Mouse (Mus musculus): ENCODE data around the gene Cavin4. TPM values are rescaled to one million over a fixed set of nuclear protein-coding genes. Genes with fewer than 3 reads are reported as not detected.

Cavin4 gene
- total and polyA plus RNA-seq, 3 experiments = 0.11 TPM; not detected in 2

- no peaks in the 10 kb centered on the region for H3K27me3 ChIP-seq (ENCODE audit: insufficient read depth, low read length)
- peaks cover 38% of the 10 kb centered on the region for H3K9me3 ChIP-seq (replicated peaks)
- H3K4me1 ChIP-seq (ENCODE audit: insufficient read depth, low read depth, low read length) = no peaks in the 10 kb centered on the region
- TF ChIP-seq GATA2 (IDR thresholded peaks at IDR 0.05; ENCODE audit: borderline replicate concordance, low read depth, low read length) (no peak), GATA1 (IDR thresholded peaks at IDR 0.05; ENCODE audit: borderline replicate concordance, low read length) (no peak), TAL1 (conservative IDR thresholded peaks at IDR 0.05; ENCODE audit: low read depth, low read length) (no peak), CTCF (IDR thresholded peaks at IDR 0.05; ENCODE audit: low read depth, low read length) (no peak), POLR2AphosphoS5 (IDR thresholded peaks at IDR 0.05; ENCODE audit: insufficient replicate concordance, low read depth, low read length) (no peak)
- DNase-seq (ENCODE audit: low spot score) (no peak), ATAC-seq (ENCODE audit: extremely low read depth, insufficient number of reproducible peaks, low FRiP score, poor library complexity, severe bottlenecking) (no peak)
- H3K36me3 ChIP-seq (replicated peaks) = no peaks in the 10 kb centered on the region
- no peak overlapping the region for H3K4me3 ChIP-seq (ENCODE audit: low read depth, low read length)
Observed at GRCm38 (mm10) chr4:48624961-48625360, 38.4 kb upstream of the Cavin4 start.

- ATAC-seq (ENCODE audit: extremely low read depth, insufficient number of reproducible peaks, low FRiP score, poor library complexity, severe bottlenecking) = no peak
- Histone ChIP-seq H3K9me3 (replicated peaks) (peaks cover 41% of the 10 kb centered on the region), H3K27me3 (ENCODE audit: insufficient read depth, low read length) (no peaks in the 10 kb centered on the region), H3K4me3 (ENCODE audit: low read depth, low read length) (no peak overlapping the region), H3K36me3 (replicated peaks) (no peaks in the 10 kb centered on the region), H3K4me1 (ENCODE audit: insufficient read depth, low read depth, low read length) (no peaks in the 10 kb centered on the region)
- no peak for TF ChIP-seq TAL1 (conservative IDR thresholded peaks at IDR 0.05; ENCODE audit: low read depth, low read length)
- TF ChIP-seq POLR2AphosphoS5 (IDR thresholded peaks at IDR 0.05; ENCODE audit: insufficient replicate concordance, low read depth, low read length) = no peak
- no peak for TF ChIP-seq CTCF (IDR thresholded peaks at IDR 0.05; ENCODE audit: low read depth, low read length)
- TF ChIP-seq GATA1 (IDR thresholded peaks at IDR 0.05; ENCODE audit: borderline replicate concordance, low read length) = no peak
- TF ChIP-seq GATA2 (IDR thresholded peaks at IDR 0.05; ENCODE audit: borderline replicate concordance, low read depth, low read length) = no peak
- no peak for DNase-seq (ENCODE audit: low spot score)
Observed at GRCm38 (mm10) chr4:48625836-48626235, 37.5 kb upstream of the Cavin4 start.

GRCm38 (mm10) chr4:48629445-48629844 is 33.9 kb upstream of the Cavin4 start:
- peaks cover 24% of the 10 kb centered on the region for H3K9me3 ChIP-seq (replicated peaks)
- no peaks in the 10 kb centered on the region for H3K4me1 ChIP-seq (ENCODE audit: insufficient read depth, low read depth, low read length)
- H3K36me3 ChIP-seq (replicated peaks) = no peaks in the 10 kb centered on the region
- TF ChIP-seq GATA1 (IDR thresholded peaks at IDR 0.05; ENCODE audit: borderline replicate concordance, low read length) (no peak), POLR2AphosphoS5 (IDR thresholded peaks at IDR 0.05; ENCODE audit: insufficient replicate concordance, low read depth, low read length) (no peak), CTCF (IDR thresholded peaks at IDR 0.05; ENCODE audit: low read depth, low read length) (no peak), TAL1 (conservative IDR thresholded peaks at IDR 0.05; ENCODE audit: low read depth, low read length) (no peak), GATA2 (IDR thresholded peaks at IDR 0.05; ENCODE audit: borderline replicate concordance, low read depth, low read length) (no peak)
- H3K4me3 ChIP-seq (ENCODE audit: low read depth, low read length) = no peak overlapping the region
- DNase-seq (ENCODE audit: low spot score) (no peak), ATAC-seq (ENCODE audit: extremely low read depth, insufficient number of reproducible peaks, low FRiP score, poor library complexity, severe bottlenecking) (no peak)
- H3K27me3 ChIP-seq (ENCODE audit: insufficient read depth, low read length) = no peaks in the 10 kb centered on the region

GRCm38 (mm10) chr4:48633529-48633928 is 29.8 kb upstream of the Cavin4 start:
- no peak overlapping the region for H3K4me3 ChIP-seq (ENCODE audit: low read depth, low read length)

GRCm38 (mm10) chr4:48634058-48634457 is 29.3 kb upstream of the Cavin4 start:
- ATAC-seq (ENCODE audit: extremely low read depth, insufficient number of reproducible peaks, low FRiP score, poor library complexity, severe bottlenecking) (no peak), DNase-seq (ENCODE audit: low spot score) (no peak)
- Histone ChIP-seq H3K36me3 (replicated peaks) (no peaks in the 10 kb centered on the region), H3K4me3 (ENCODE audit: low read depth, low read length) (no peak overlapping the region), H3K4me1 (ENCODE audit: insufficient read depth, low read depth, low read length) (no peaks in the 10 kb centered on the region), H3K9me3 (replicated peaks) (peaks cover 37% of the 10 kb centered on the region), H3K27me3 (ENCODE audit: insufficient read depth, low read length) (no peaks in the 10 kb centered on the region)
- TF ChIP-seq GATA2 (IDR thresholded peaks at IDR 0.05; ENCODE audit: borderline replicate concordance, low read depth, low read length) (no peak), POLR2AphosphoS5 (IDR thresholded peaks at IDR 0.05; ENCODE audit: insufficient replicate concordance, low read depth, low read length) (no peak), TAL1 (conservative IDR thresholded peaks at IDR 0.05; ENCODE audit: low read depth, low read length) (no peak), CTCF (IDR thresholded peaks at IDR 0.05; ENCODE audit: low read depth, low read length) (no peak), GATA1 (IDR thresholded peaks at IDR 0.05; ENCODE audit: borderline replicate concordance, low read length) (no peak)

More at GRCm38 (mm10) chr4:48633529-48633928, 29.8 kb upstream of the Cavin4 start:
- Histone ChIP-seq H3K4me1 (ENCODE audit: insufficient read depth, low read depth, low read length) (no peaks in the 10 kb centered on the region), H3K9me3 (replicated peaks) (peaks cover 38% of the 10 kb centered on the region), H3K27me3 (ENCODE audit: insufficient read depth, low read length) (no peaks in the 10 kb centered on the region), H3K36me3 (replicated peaks) (no peaks in the 10 kb centered on the region)
- DNase-seq (ENCODE audit: low spot score) (no peak), ATAC-seq (ENCODE audit: extremely low read depth, insufficient number of reproducible peaks, low FRiP score, poor library complexity, severe bottlenecking) (no peak)
- no peak for TF ChIP-seq GATA2 (IDR thresholded peaks at IDR 0.05; ENCODE audit: borderline replicate concordance, low read depth, low read length)
- TF ChIP-seq POLR2AphosphoS5 (IDR thresholded peaks at IDR 0.05; ENCODE audit: insufficient replicate concordance, low read depth, low read length) = no peak
- TF ChIP-seq GATA1 (IDR thresholded peaks at IDR 0.05; ENCODE audit: borderline replicate concordance, low read length) = no peak
- no peak for TF ChIP-seq TAL1 (conservative IDR thresholded peaks at IDR 0.05; ENCODE audit: low read depth, low read length)
- no peak for TF ChIP-seq CTCF (IDR thresholded peaks at IDR 0.05; ENCODE audit: low read depth, low read length)

GRCm38 (mm10) chr4:48636831-48637230 is 26.5 kb upstream of the Cavin4 start:
- Histone ChIP-seq H3K4me1 (ENCODE audit: insufficient read depth, low read depth, low read length) (no peaks in the 10 kb centered on the region), H3K36me3 (replicated peaks) (no peaks in the 10 kb centered on the region), H3K27me3 (ENCODE audit: insufficient read depth, low read length) (no peaks in the 10 kb centered on the region), H3K9me3 (replicated peaks) (peaks cover 22% of the 10 kb centered on the region), H3K4me3 (ENCODE audit: low read depth, low read length) (no peak overlapping the region)
- DNase-seq (ENCODE audit: low spot score) = no peak
- ATAC-seq (ENCODE audit: extremely low read depth, insufficient number of reproducible peaks, low FRiP score, poor library complexity, severe bottlenecking) = no peak
- TF ChIP-seq TAL1 (conservative IDR thresholded peaks at IDR 0.05; ENCODE audit: low read depth, low read length) (no peak), GATA2 (IDR thresholded peaks at IDR 0.05; ENCODE audit: borderline replicate concordance, low read depth, low read length) (no peak), POLR2AphosphoS5 (IDR thresholded peaks at IDR 0.05; ENCODE audit: insufficient replicate concordance, low read depth, low read length) (no peak), CTCF (IDR thresholded peaks at IDR 0.05; ENCODE audit: low read depth, low read length) (no peak), GATA1 (IDR thresholded peaks at IDR 0.05; ENCODE audit: borderline replicate concordance, low read length) (no peak)

Data from G1E (cell line).